Mouse (Mus musculus) MEL (cell line): ENCODE data around the gene Setdb2. TPM values are rescaled to one million over a fixed set of nuclear protein-coding genes. Genes with fewer than 3 reads are reported as not detected.
"Not testable (repeated sequence)": the region's sequence is repeated elsewhere in the genome, so short reads cannot be mapped to it uniquely, and the experiment has no call there.

Source experiments
- DNase-seq: peaks from one replicate; pipeline ENCODE4 v3.0.0; 2011; ENCODE audit warnings: low read depth, low spot score
- H3K27ac ChIP-seq: 2 replicates; pipeline ENCODE4 v1.5.1; 2012; ENCODE audit warnings: low read depth, mild to moderate bottlenecking, control low read depth, low read length, moderate library complexity; ENCODE audit not compliant: control insufficient read depth
- H3K27me3 ChIP-seq, 2 experiments: fragments of 150-350 bp in 1 of 2; sonication (generic) in 1 of 2; 2 replicates each; pipeline ENCODE4 v1.6.1; 2012; ENCODE audit warnings: low read length in 2 of 2, mild to moderate bottlenecking in 2 of 2, improper control_type of control experiment in 1 of 2, moderate library complexity in 1 of 2; ENCODE audit not compliant: insufficient read depth in 2 of 2, control insufficient read depth in 1 of 2
- H3K36me3 ChIP-seq, 2 experiments: 2 replicates each; pipeline ENCODE4 v1.6.1; 2012 to 2014; ENCODE audit warnings: low read length in 2 of 2, improper control_type of control experiment in 1 of 2, inconsistent platforms in 1 of 2, mild to moderate bottlenecking in 1 of 2; ENCODE audit not compliant: insufficient read depth in 2 of 2, control insufficient read depth in 1 of 2
- H3K4me1 ChIP-seq, 2 experiments: fragments of 150-350 bp in 1 of 2; sonication (generic) in 1 of 2; 2 replicates each; pipeline ENCODE4 v1.6.1; 2012; ENCODE audit warnings: low read length in 2 of 2, improper control_type of control experiment in 1 of 2, mild to moderate bottlenecking in 1 of 2; ENCODE audit not compliant: insufficient read depth in 2 of 2, control insufficient read depth in 1 of 2
- H3K4me3 ChIP-seq, 2 experiments: fragments of 150-350 bp in 1 of 2; sonication (generic) in 1 of 2; 2 replicates each; pipeline ENCODE4 v1.5.1; 2012; ENCODE audit warnings: low read depth in 2 of 2, low read length in 2 of 2, mild to moderate bottlenecking in 2 of 2, moderate library complexity in 2 of 2, control low read depth in 1 of 2, improper control_type of control experiment in 1 of 2; ENCODE audit not compliant: control insufficient read depth in 1 of 2, insufficient read depth in 1 of 2
- H3K79me2 ChIP-seq: 2 replicates; pipeline ENCODE4 v1.6.1; 2012; ENCODE audit warnings: mild to moderate bottlenecking, low read length, moderate library complexity; ENCODE audit not compliant: control insufficient read depth, poor library complexity, insufficient read depth
- H3K9ac ChIP-seq: 2 replicates; pipeline ENCODE4 v1.6.1; 2012; ENCODE audit warnings: low read depth, mild to moderate bottlenecking, control low read depth, low read length, moderate library complexity; ENCODE audit not compliant: control insufficient read depth, poor library complexity, severe bottlenecking
- H3K9me3 ChIP-seq: fragments of 150-350 bp; sonication (generic); replicated peaks from 2 replicates; pipeline ENCODE4 v1.6.1; 2012; ENCODE audit warnings: mild to moderate bottlenecking, low read length, improper control_type of control experiment, moderate library complexity; ENCODE audit not compliant: insufficient read depth
- CHD2 ChIP-seq: IDR thresholded peaks from 2 replicates; pipeline ENCODE4 v1.6.1; 2011; ENCODE audit warnings: low read length, improper control_type of control experiment
- EP300 ChIP-seq, 2 experiments: IDR thresholded peaks; 2 replicates each; pipeline ENCODE4 v1.6.1; 2011; ENCODE audit warnings: improper control_type of control experiment in 2 of 2, low read length in 2 of 2, low read depth in 1 of 2, mild to moderate bottlenecking in 1 of 2
- GABPA ChIP-seq: IDR thresholded peaks from 2 replicates; pipeline ENCODE4 v1.6.1; 2012; ENCODE audit warnings: low read depth, mild to moderate bottlenecking, inconsistent platforms, low read length, improper control_type of control experiment, moderate library complexity
- HCFC1 ChIP-seq: IDR thresholded peaks from 2 replicates; pipeline ENCODE4 v1.6.1; 2012; ENCODE audit warnings: low read depth, mild to moderate bottlenecking, inconsistent platforms, low read length, improper control_type of control experiment, moderate library complexity
- JUND ChIP-seq: IDR thresholded peaks from 2 replicates; pipeline ENCODE4 v1.6.1; 2011; ENCODE audit warnings: low read depth, mild to moderate bottlenecking, improper control_type of control experiment, low read length
- KAT2A ChIP-seq: conservative IDR thresholded peaks from 2 replicates; pipeline ENCODE4 v1.6.1; 2012; ENCODE audit warnings: low read depth, low read length, improper control_type of control experiment, inconsistent platforms
- MAFK ChIP-seq: IDR thresholded peaks from 2 replicates; pipeline ENCODE4 v1.6.1; 2011; ENCODE audit warnings: low read depth, mild to moderate bottlenecking, low read length, improper control_type of control experiment, borderline replicate concordance
- MAX ChIP-seq: IDR thresholded peaks from 2 replicates; pipeline ENCODE4 v1.6.1; 2011; ENCODE audit warnings: low read length, improper control_type of control experiment
- MAZ ChIP-seq: IDR thresholded peaks from 2 replicates; pipeline ENCODE4 v1.6.1; 2012; ENCODE audit warnings: low read depth, mild to moderate bottlenecking, inconsistent platforms, low read length, improper control_type of control experiment
- MXI1 ChIP-seq: IDR thresholded peaks from 2 replicates; pipeline ENCODE4 v1.6.1; 2011; ENCODE audit warnings: mild to moderate bottlenecking, low read depth, low read length, improper control_type of control experiment
- POLR2AphosphoS2 ChIP-seq: IDR thresholded peaks from 2 replicates; pipeline ENCODE4 v1.6.1; 2011; ENCODE audit warnings: low read length, improper control_type of control experiment
- SMC3 ChIP-seq: IDR thresholded peaks from 2 replicates; pipeline ENCODE4 v1.6.1; 2011; ENCODE audit warnings: low read depth, low read length, improper control_type of control experiment
- TBP ChIP-seq: IDR thresholded peaks from 2 replicates; pipeline ENCODE4 v1.8.0; 2011; ENCODE audit warnings: low read depth, low read length, improper control_type of control experiment
- TCF12 ChIP-seq: IDR thresholded peaks from 2 replicates; pipeline ENCODE4 v1.6.1; 2014; ENCODE audit warnings: low read depth, mild to moderate bottlenecking, inconsistent platforms, low read length, improper control_type of control experiment, moderate library complexity
- UBTF ChIP-seq: IDR thresholded peaks from 2 replicates; pipeline ENCODE4 v1.6.1; 2012; ENCODE audit warnings: low read depth, mild to moderate bottlenecking, inconsistent platforms, low read length, improper control_type of control experiment, moderate library complexity, borderline replicate concordance; ENCODE audit not compliant: insufficient read depth
- USF1 ChIP-seq: IDR thresholded peaks from 2 replicates; pipeline ENCODE4 v1.6.1; 2014; ENCODE audit warnings: low read depth, mild to moderate bottlenecking, inconsistent platforms, low read length, improper control_type of control experiment, moderate library complexity
- USF2 ChIP-seq, 2 experiments: IDR thresholded peaks; 2 replicates each; pipeline ENCODE4 v1.6.1; 2011 to 2012; ENCODE audit warnings: improper control_type of control experiment in 2 of 2, low read length in 2 of 2, borderline replicate concordance in 1 of 2, inconsistent platforms in 1 of 2, low read depth in 1 of 2, mild to moderate bottlenecking in 1 of 2; ENCODE audit not compliant: insufficient read depth in 1 of 2
- ZMIZ1 ChIP-seq: IDR thresholded peaks from 2 replicates; pipeline ENCODE4 v1.6.1; 2012; ENCODE audit warnings: low read depth, mild to moderate bottlenecking, inconsistent platforms, low read length, improper control_type of control experiment, moderate library complexity
- polyA plus RNA-seq, 2 experiments: library from polyadenylated mRNA; stranded (reverse) in 1 of 2; unstranded in 1 of 2; fragments of >175 nt in 1 of 2; fragments of >200 nt in 1 of 2; gene quantifications; 2 replicates each; pipeline versions ENCODE4 v1.2.1 to v1.2.4; 2012; ENCODE audit warnings: low replicate concordance in 2 of 2, low read depth in 1 of 2; ENCODE audit not compliant: insufficient read length in 2 of 2, insufficient read depth in 1 of 2, missing spikeins in 1 of 2
- total RNA-seq: library from RNA; depleted of rRNA; stranded (reverse); fragments of 300-350 nt; gene quantifications from 2 replicates; pipeline ENCODE4 v1.2.3, GENCODE M21; 2012

Setdb2 gene
- total and polyA plus RNA-seq, 3 experiments: 10.8 to 18.3 TPM; not detected in 1

DNA sequence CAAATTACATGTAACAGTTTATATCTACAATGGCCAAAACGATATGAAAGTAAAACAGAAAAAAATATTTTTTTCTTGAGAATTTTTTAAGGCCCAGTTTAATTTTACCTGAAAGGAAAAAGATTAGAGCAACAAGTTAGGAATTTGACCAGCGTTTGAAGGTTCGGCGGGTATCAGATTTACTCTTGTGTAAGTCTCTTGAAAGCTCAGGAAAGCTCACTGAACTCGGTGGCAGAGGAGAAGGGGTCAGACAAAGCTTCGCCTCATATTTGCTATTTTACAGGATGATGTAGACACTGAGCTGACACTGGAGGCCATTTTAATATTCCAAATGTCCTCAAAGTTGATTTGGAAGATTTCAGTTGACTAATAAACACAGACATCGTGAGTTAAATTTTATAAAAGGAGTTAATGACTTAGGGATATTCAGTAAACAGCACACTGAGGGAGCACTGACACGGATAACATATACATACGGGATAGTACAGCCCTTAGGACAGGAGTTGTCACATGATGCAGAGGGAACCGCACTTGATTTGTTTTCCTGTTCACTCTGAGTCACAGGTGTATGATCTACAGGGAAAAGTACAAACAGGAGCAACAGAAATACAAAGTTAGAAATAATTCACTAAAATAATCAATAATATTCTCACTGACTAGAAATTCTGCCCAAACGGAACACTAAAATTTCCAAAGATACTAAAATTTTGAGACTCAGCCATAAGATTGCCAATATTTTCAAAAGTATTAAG, 17.6 kb downstream of the Setdb2 start:
- no peaks in the 10 kb centered on the region for H3K9me3 ChIP-seq
- H3K4me1 ChIP-seq: peaks cover 0 to 7% of the 10 kb centered on the region in 2 experiments; a peak in 2 of 4 replicates
- H3K4me3 ChIP-seq: no peak overlapping the region
- TF ChIP-seq KAT2A (no peak), UBTF (no peak)
- no peak for DNase-seq
- H3K36me3 ChIP-seq: peaks cover 2 to 15% of the 10 kb centered on the region in 2 experiments
- H3K27me3 ChIP-seq: no peaks in the 10 kb centered on the region
- H3K27ac ChIP-seq: no peak overlapping the region
- H3K9ac ChIP-seq: no peak overlapping the region
- no peaks in the 10 kb centered on the region for H3K79me2 ChIP-seq

DNA sequence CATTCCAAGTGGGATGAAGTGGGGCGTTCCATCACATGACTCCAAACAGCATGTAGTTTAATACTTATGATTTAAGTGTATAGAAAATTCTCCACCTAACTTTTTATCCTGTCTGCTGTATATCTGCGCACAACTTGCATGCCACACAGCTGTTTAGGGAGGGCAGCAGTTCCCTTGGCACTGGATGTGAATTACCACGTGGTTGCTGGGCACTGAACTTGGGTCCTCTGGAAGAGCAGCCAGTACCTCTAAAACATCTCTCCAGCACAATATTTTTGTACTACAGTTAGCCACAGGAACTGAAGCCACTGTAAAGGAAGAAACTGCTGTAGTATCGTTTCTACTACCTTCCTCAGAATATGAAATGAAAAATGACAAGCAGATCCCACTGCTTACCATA, 22.5 kb downstream of the Setdb2 start:
- H3K36me3 ChIP-seq: peaks cover 0 to 15% of the 10 kb centered on the region in 2 experiments; a peak in 2 of 4 replicates

DNA sequence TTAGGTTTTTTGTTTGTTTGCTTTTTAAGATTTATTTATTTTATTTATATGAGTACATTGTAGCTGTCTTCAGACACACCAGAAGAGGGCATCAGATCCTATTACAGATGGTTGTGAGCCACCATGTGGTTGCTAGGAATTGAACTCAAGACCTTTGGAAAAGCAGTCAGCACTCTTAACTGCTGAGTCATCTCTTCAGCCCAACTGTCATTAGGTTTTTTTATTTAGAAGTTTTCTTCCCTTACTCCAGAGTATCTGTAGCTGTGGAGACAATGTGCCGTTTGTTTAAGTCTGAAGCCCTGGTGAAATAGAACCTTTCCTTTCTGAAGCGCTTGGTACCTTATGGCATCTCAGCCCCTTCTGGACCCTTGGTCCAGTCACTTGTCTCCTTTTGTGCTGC, 25.7 kb downstream of the Setdb2 start:
- H3K4me3 ChIP-seq, H3K4me1 ChIP-seq, H3K27ac ChIP-seq, H3K9ac ChIP-seq, H3K79me2 ChIP-seq, H3K9me3 ChIP-seq, H3K27me3 ChIP-seq: not testable (repeated sequence)
- peaks cover 0 to 12% of the 10 kb centered on the region in 2 experiments; a peak in 2 of 4 replicates for H3K36me3 ChIP-seq
- peak; percentile 17 for DNase-seq

More for the DNA sequence above, 22.5 kb downstream of the Setdb2 start:
- Histone ChIP-seq H3K9me3 (no peaks in the 10 kb centered on the region), H3K4me3 (no peak overlapping the region), H3K4me1 (no peaks in the 10 kb centered on the region), H3K79me2 (no peaks in the 10 kb centered on the region), H3K27ac (no peak overlapping the region), H3K27me3 (no peaks in the 10 kb centered on the region)
- no peak for DNase-seq
- TF ChIP-seq MAFK (no peak), JUND (no peak), HCFC1 (no peak), TCF12 (no peak), CHD2 (no peak), ZMIZ1 (no peak), POLR2AphosphoS2 (no peak), EP300 (IDR thresholded peaks at IDR 0.05; ENCODE audit: low read depth in 1 of 2, low read length in 2 of 2) (no peak), MAX (no peak), TBP (no peak), GABPA (no peak), USF2 (IDR thresholded peaks at IDR 0.05; ENCODE audit: borderline replicate concordance in 1 of 2, insufficient read depth in 1 of 2, low read depth in 1 of 2, low read length in 2 of 2) (no peak), USF1 (no peak), MXI1 (no peak), MAZ (no peak), SMC3 (no peak)
- TF ChIP-seq, all 39 proteins: peak for 0
- no peak overlapping the region for H3K9ac ChIP-seq
